Mouse (Mus musculus) liver, embryonic 13.5 days (tissue): ENCODE results near the gene Cib3. TPM values are rescaled to one million over a fixed set of nuclear protein-coding genes. Genes with fewer than 3 reads are reported as not detected.

ENCODE experiments used
- ATAC-seq: fragments of 200-750 bp; cut with Nextera tagmentation; 2 replicates; pipeline ENCODE4 v1.8.0; 2017; ENCODE audit warnings: low read depth, mild to moderate bottlenecking, moderate number of reproducible peaks, moderate library complexity
- DNase-seq: peaks from one replicate; pipeline ENCODE4 v3.0.0; 2022
- H3K27ac ChIP-seq: fragments of 300-500 bp; sonication (generic); 2 replicates; pipeline ENCODE4 v1.5.1; 2015; ENCODE audit warnings: moderate library complexity, mild to moderate bottlenecking, inconsistent platforms
- H3K27me3 ChIP-seq: fragments of 300-500 bp; sonication (generic); 2 replicates; pipeline ENCODE4 v1.6.1; 2015; ENCODE audit warnings: mild to moderate bottlenecking, inconsistent platforms
- H3K36me3 ChIP-seq: fragments of 300-500 bp; sonication (generic); 2 replicates; pipeline ENCODE4 v1.6.1; 2015; ENCODE audit warnings: mild to moderate bottlenecking, inconsistent platforms
- H3K4me1 ChIP-seq: fragments of 300-500 bp; sonication (generic); replicated peaks from 2 replicates; pipeline ENCODE4 v1.6.1; 2015; ENCODE audit warnings: inconsistent platforms
- H3K4me2 ChIP-seq: fragments of 300-500 bp; sonication (generic); 2 replicates; pipeline ENCODE4 v1.6.1; 2015; ENCODE audit warnings: inconsistent platforms, mild to moderate bottlenecking, moderate library complexity
- H3K4me3 ChIP-seq: fragments of 300-500 bp; sonication (generic); replicated peaks from 2 replicates; pipeline ENCODE4 v1.5.1; 2015; ENCODE audit warnings: mild to moderate bottlenecking, inconsistent platforms
- H3K9ac ChIP-seq: fragments of 300-500 bp; sonication (generic); 2 replicates; pipeline ENCODE4 v1.6.1; 2015; ENCODE audit warnings: mild to moderate bottlenecking, inconsistent platforms
- H3K9me3 ChIP-seq: fragments of 300-500 bp; sonication (generic); replicated peaks from 2 replicates; pipeline ENCODE4 v1.6.1; 2016; ENCODE audit warnings: inconsistent platforms
- WGBS: fragments of 180-500 bp; shearing (Covaris S2); methylation state at CpG from one replicate; pipeline ENCODE4 v1.1.7; 2015; ENCODE audit not compliant: insufficient replicate concordance; 5-methylcytosine and 5-hydroxymethylcytosine counted together
- polyA plus RNA-seq: library from polyadenylated mRNA; unstranded; fragments of >200 nt; fragmentation: Nextera tagmentation; extraction: Ambion mirVana; gene quantifications from 2 replicates; pipeline ENCODE4 v1.2.1, GENCODE M21; 2015

The Cib3 gene
- polyA plus RNA-seq, result not detected in 2 replicates

- 0 out of 2 replicates have a peak, but pooled peaks cover 3% of the 10 kb centered on the region for H3K4me1 ChIP-seq
- no peak within 1 kb of the TSS; the same call in 1 of the 2 replicates for H3K9ac ChIP-seq
- no peaks in the 10 kb centered on the region for H3K36me3 ChIP-seq
- WGBS, result 41% methylated on average over 4 of the region's 4 CpGs
- no peaks in the 10 kb centered on the region for H3K9me3 ChIP-seq
- H3K4me2 ChIP-seq, result no peak within 1 kb of the TSS
- H3K4me3 ChIP-seq, result no peak within 1 kb of the TSS
- ATAC-seq, result no peak
- no peak within 1 kb of the TSS for H3K27ac ChIP-seq
- DNase-seq, result no peak
- no peaks in the 10 kb centered on the region for H3K27me3 ChIP-seq
Measured at GRCm38 (mm10) chr8:72212751-72213150, at the start of gene Cib3. Gene Cib3, minus strand, starts transcription at chr8:72212837.

- no peaks in the 10 kb centered on the region for H3K27me3 ChIP-seq
- no peak for ATAC-seq
- DNase-seq, result no peak
- no peak overlapping the region for H3K9ac ChIP-seq
- no peak overlapping the region for H3K4me2 ChIP-seq
- no peak overlapping the region for H3K27ac ChIP-seq
- WGBS, result 58% methylated on average over 5 of the region's 5 CpGs
- peaks cover 2% of the 10 kb centered on the region; the same call in 1 of the 2 replicates for H3K4me1 ChIP-seq
- H3K36me3 ChIP-seq, result peaks cover under 1% of the 10 kb centered on the region
- H3K9me3 ChIP-seq, result no peaks in the 10 kb centered on the region
- H3K4me3 ChIP-seq, result no peak overlapping the region
Measured at GRCm38 (mm10) chr8:72261872-72262271, 49.2 kb upstream of the Cib3 start.

- H3K4me3 ChIP-seq, result no peak overlapping the region
- no peak overlapping the region for H3K9ac ChIP-seq
- no peak overlapping the region for H3K4me2 ChIP-seq
- no peak overlapping the region for H3K27ac ChIP-seq
- H3K36me3 ChIP-seq, result peaks cover 4% of the 10 kb centered on the region
- ATAC-seq (no peak), DNase-seq (no peak)
- H3K4me1 ChIP-seq, result peaks cover 2% of the 10 kb centered on the region; the same call in 1 of the 2 replicates
- no peaks in the 10 kb centered on the region for H3K27me3 ChIP-seq
- H3K9me3 ChIP-seq, result no peaks in the 10 kb centered on the region
Measured at GRCm38 (mm10) chr8:72261431-72261830, 48.8 kb upstream of the Cib3 start.

GRCm38 (mm10) chr8:72261019-72261418 lies 48.4 kb upstream of the Cib3 start:
- Histone ChIP-seq H3K4me2 (no peak overlapping the region), H3K4me1 (peaks cover 2% of the 10 kb centered on the region; the same call in 1 of the 2 replicates), H3K36me3 (peaks cover 5% of the 10 kb centered on the region), H3K9me3 (no peaks in the 10 kb centered on the region), H3K9ac (no peak overlapping the region), H3K27ac (no peak overlapping the region), H3K27me3 (no peaks in the 10 kb centered on the region), H3K4me3 (no peak overlapping the region)
- ATAC-seq, result peak; percentile 29
- WGBS, result 28% methylated on average over 2 of the region's 2 CpGs
- DNase-seq, result peak; percentile 32

- peaks cover 9% of the 10 kb centered on the region for H3K36me3 ChIP-seq
- no peak for DNase-seq
- 56% methylated on average over 4 of the region's 4 CpGs for WGBS
- no peak for ATAC-seq
- H3K4me2 ChIP-seq, result no peak overlapping the region
- no peak overlapping the region for H3K9ac ChIP-seq
- H3K27ac ChIP-seq, result no peak overlapping the region
- no peaks in the 10 kb centered on the region for H3K9me3 ChIP-seq
- H3K27me3 ChIP-seq, result no peaks in the 10 kb centered on the region
- H3K4me3 ChIP-seq, result no peak overlapping the region
- H3K4me1 ChIP-seq, result peaks cover 2% of the 10 kb centered on the region; the same call in 1 of the 2 replicates
Measured at GRCm38 (mm10) chr8:72260585-72260984, 47.9 kb upstream of the Cib3 start.

GRCm38 (mm10) chr8:72259862-72260261 lies 47.2 kb upstream of the Cib3 start:
- no peak for ATAC-seq
- no peak for DNase-seq

GRCm38 (mm10) chr8:72257902-72258238 lies 45.2 kb upstream of the Cib3 start:
- no peak for DNase-seq
- no peak overlapping the region for H3K9ac ChIP-seq
- no peak overlapping the region for H3K4me2 ChIP-seq
- no peaks in the 10 kb centered on the region for H3K27me3 ChIP-seq
- H3K27ac ChIP-seq, result no peak overlapping the region
- peaks cover 25% of the 10 kb centered on the region for H3K36me3 ChIP-seq
- no peak overlapping the region for H3K4me3 ChIP-seq
- no peak for ATAC-seq
- WGBS, result 81% methylated on average over 1 of the region's 1 CpGs
- H3K9me3 ChIP-seq, result no peaks in the 10 kb centered on the region
- H3K4me1 ChIP-seq, result peaks cover 2% of the 10 kb centered on the region; the same call in 1 of the 2 replicates

More at GRCm38 (mm10) chr8:72259862-72260261, 47.2 kb upstream of the Cib3 start:
- Histone ChIP-seq H3K9me3 (no peaks in the 10 kb centered on the region), H3K9ac (no peak overlapping the region), H3K4me2 (no peak overlapping the region), H3K4me1 (peaks cover 2% of the 10 kb centered on the region; the same call in 1 of the 2 replicates), H3K27me3 (no peaks in the 10 kb centered on the region), H3K4me3 (no peak overlapping the region), H3K27ac (no peak overlapping the region), H3K36me3 (peaks cover 17% of the 10 kb centered on the region)
- WGBS, result 47% methylated on average over 2 of the region's 2 CpGs

- H3K4me1 ChIP-seq, result peaks cover 2% of the 10 kb centered on the region; the same call in 1 of the 2 replicates
- H3K4me2 ChIP-seq, result no peak overlapping the region
- no peaks in the 10 kb centered on the region for H3K27me3 ChIP-seq
- WGBS, result 47% methylated on average over 7 of the region's 7 CpGs
- peaks cover 30% of the 10 kb centered on the region for H3K36me3 ChIP-seq
- ATAC-seq (peak; percentile 27; the same call in 1 of the 2 replicates), DNase-seq (no peak)
- no peaks in the 10 kb centered on the region for H3K9me3 ChIP-seq
- H3K9ac ChIP-seq, result no peak overlapping the region
- H3K4me3 ChIP-seq, result no peak overlapping the region
- H3K27ac ChIP-seq, result no peak overlapping the region
Measured at GRCm38 (mm10) chr8:72257171-72257901, 44.7 kb upstream of the Cib3 start.

GRCm38 (mm10) chr8:72244610-72245009 lies 32.0 kb upstream of the Cib3 start:
- WGBS, result 14% methylated on average over 2 of the region's 2 CpGs
- no peak for ATAC-seq
- Histone ChIP-seq H3K27me3 (no peaks in the 10 kb centered on the region), H3K9me3 (no peaks in the 10 kb centered on the region), H3K27ac (no peak overlapping the region; the same call in 1 of the 2 replicates), H3K9ac (no peak overlapping the region), H3K4me2 (no peak overlapping the region), H3K36me3 (peaks cover 48% of the 10 kb centered on the region), H3K4me3 (no peak overlapping the region), H3K4me1 (peaks cover 42% of the 10 kb centered on the region)
- no peak for DNase-seq

- no peaks in the 10 kb centered on the region for H3K27me3 ChIP-seq
- no peaks in the 10 kb centered on the region for H3K9me3 ChIP-seq
- no peak overlapping the region for H3K4me2 ChIP-seq
- no peak overlapping the region for H3K9ac ChIP-seq
- peaks cover 32% of the 10 kb centered on the region for H3K36me3 ChIP-seq
- H3K4me1 ChIP-seq, result peaks cover 49% of the 10 kb centered on the region
- ATAC-seq (no peak), DNase-seq (no peak)
- H3K27ac ChIP-seq, result no peak overlapping the region
- WGBS, result 72% methylated on average over 1 of the region's 1 CpGs
- H3K4me3 ChIP-seq, result no peak overlapping the region
Measured at GRCm38 (mm10) chr8:72242226-72242625, 29.6 kb upstream of the Cib3 start.

GRCm38 (mm10) chr8:72240951-72241350 lies 28.3 kb upstream of the Cib3 start:
- peak overlapping the region; percentile 96 for H3K27ac ChIP-seq
- H3K36me3 ChIP-seq, result peaks cover 21% of the 10 kb centered on the region
- peaks cover 49% of the 10 kb centered on the region for H3K4me1 ChIP-seq
- H3K4me2 ChIP-seq, result peak overlapping the region; percentile 89
- no peaks in the 10 kb centered on the region for H3K9me3 ChIP-seq
- peak overlapping the region; percentile 78 for H3K4me3 ChIP-seq
- peak overlapping the region; percentile 79 for H3K9ac ChIP-seq
- DNase-seq, result no peak
- H3K27me3 ChIP-seq, result no peaks in the 10 kb centered on the region
- 53% methylated on average over 7 of the region's 7 CpGs for WGBS
- ATAC-seq, result no peak

GRCm38 (mm10) chr8:72240403-72240763 lies 27.7 kb upstream of the Cib3 start:
- Histone ChIP-seq H3K27ac (peak overlapping the region; percentile 96), H3K36me3 (peaks cover 21% of the 10 kb centered on the region), H3K4me2 (peak overlapping the region; percentile 89), H3K9me3 (no peaks in the 10 kb centered on the region), H3K27me3 (no peaks in the 10 kb centered on the region), H3K4me3 (peak overlapping the region; percentile 78), H3K4me1 (peaks cover 49% of the 10 kb centered on the region), H3K9ac (peak overlapping the region; percentile 79)
- peak; percentile 19 for ATAC-seq
- WGBS, result under 1% methylated on average over 24 of the region's 24 CpGs
- no peak for DNase-seq
